Mouse (Mus musculus): Measurements from ENCODE around the gene Gbx2.

GRCm38 (mm10) chr1:89929181-89929580, 1.8 kb downstream of the Gbx2 start:
- no peak for TF ChIP-seq CTCF (IDR thresholded peaks at IDR 0.05; ENCODE audit: extremely low read depth, insufficient read length, insufficient replicate concordance, low read depth, low read length)
- TF ChIP-seq POLR2A (IDR thresholded peaks at IDR 0.05; ENCODE audit: low read depth, low read length), result no peak
